Mouse (Mus musculus) CH12.LX (cell line): ENCODE measurements around the gene Cbfb. TPM values are rescaled to one million over a fixed set of nuclear protein-coding genes. Genes with fewer than 3 reads are reported as not detected.

Experiments used
- DNase-seq: peaks from one replicate; pipeline ENCODE4 v3.0.0-alpha.2; 2013; ENCODE audit errors: extremely low read depth
- H3K27ac ChIP-seq: 2 replicates; pipeline ENCODE4 v1.5.1; 2012; ENCODE audit warnings: low read depth, mild to moderate bottlenecking, control low read depth, moderate library complexity; ENCODE audit not compliant: insufficient read depth
- H3K27me3 ChIP-seq: replicated peaks from 2 replicates; pipeline ENCODE3; 2012; ENCODE audit warnings: inconsistent platforms
- H3K36me3 ChIP-seq, 2 experiments: replicated peaks in 1 of 2; 2 replicates each; pipeline versions ENCODE3 to v1.6.1; 2012; ENCODE audit warnings: inconsistent platforms in 1 of 2, low read length in 1 of 2, mild to moderate bottlenecking in 1 of 2, mixed read lengths in 1 of 2, moderate library complexity in 1 of 2; ENCODE audit not compliant: control insufficient read depth in 1 of 2, insufficient read depth in 1 of 2
- H3K4me1 ChIP-seq, 2 experiments: 2 replicates each; pipeline ENCODE4 v1.6.1; 2012; ENCODE audit warnings: inconsistent platforms in 1 of 2, moderate library complexity in 1 of 2; ENCODE audit not compliant: insufficient read depth in 2 of 2, control insufficient read depth in 1 of 2
- H3K4me2 ChIP-seq: 2 replicates; pipeline ENCODE4 v1.6.1; 2012; ENCODE audit warnings: low read depth, mild to moderate bottlenecking, control low read depth; ENCODE audit not compliant: poor library complexity, insufficient read depth, severe bottlenecking
- H3K4me3 ChIP-seq, 3 experiments: fragments of 150-350 bp in 1 of 3; sonication (generic) in 1 of 3; replicated peaks in 1 of 3; 2 replicates each; pipeline versions ENCODE3 to v1.5.1; 2011 to 2012; ENCODE audit warnings: low read depth in 2 of 3, low read length in 2 of 3, mild to moderate bottlenecking in 2 of 3, moderate library complexity in 2 of 3, control low read depth in 1 of 3, improper control_type of control experiment in 1 of 3, inconsistent platforms in 1 of 3, mixed read lengths in 1 of 3; ENCODE audit not compliant: poor library complexity in 1 of 3
- H3K79me2 ChIP-seq: replicated peaks from 2 replicates; pipeline ENCODE4 v1.6.1; 2012; ENCODE audit warnings: mild to moderate bottlenecking, moderate library complexity; ENCODE audit not compliant: control insufficient read depth, poor library complexity, insufficient read depth, severe bottlenecking; ENCODE audit errors: extremely low read depth
- H3K9ac ChIP-seq: 2 replicates; pipeline ENCODE4 v1.6.1; 2012; ENCODE audit warnings: low read depth, mild to moderate bottlenecking, control low read depth, moderate library complexity; ENCODE audit not compliant: insufficient read depth
- H3K9me3 ChIP-seq: replicated peaks from 2 replicates; pipeline ENCODE3; 2012; ENCODE audit warnings: low read length, inconsistent platforms, mixed read lengths
- CHD1 ChIP-seq: IDR thresholded peaks from 2 replicates; pipeline ENCODE4 v1.6.1; 2012; ENCODE audit warnings: low read depth, low read length, improper control_type of control experiment, inconsistent platforms
- CHD2 ChIP-seq: IDR thresholded peaks from 2 replicates; pipeline ENCODE4 v1.6.1; 2011; ENCODE audit warnings: low read length, improper control_type of control experiment
- E2F4 ChIP-seq: IDR thresholded peaks from 2 replicates; pipeline ENCODE4 v1.6.1; 2011; ENCODE audit warnings: low read depth, low read length, improper control_type of control experiment; ENCODE audit not compliant: insufficient replicate concordance
- EP300 ChIP-seq: IDR thresholded peaks from 2 replicates; pipeline ENCODE4 v1.6.1; 2011; ENCODE audit warnings: low read length, improper control_type of control experiment
- GABPA ChIP-seq: IDR thresholded peaks from 2 replicates; pipeline ENCODE4 v1.6.1; 2012; ENCODE audit warnings: low read depth, low read length, improper control_type of control experiment, inconsistent platforms; ENCODE audit not compliant: insufficient replicate concordance
- JUN ChIP-seq: IDR thresholded peaks from 2 replicates; pipeline ENCODE4 v1.6.1; 2011; ENCODE audit warnings: low read depth, mild to moderate bottlenecking, low read length, improper control_type of control experiment, moderate library complexity; ENCODE audit not compliant: insufficient read depth
- KAT2A ChIP-seq: IDR thresholded peaks from 2 replicates; pipeline ENCODE4 v1.6.1; 2012; ENCODE audit warnings: low read length, improper control_type of control experiment, inconsistent platforms; ENCODE audit not compliant: insufficient replicate concordance
- MAFK ChIP-seq: IDR thresholded peaks from 2 replicates; pipeline ENCODE4 v1.6.1; 2011; ENCODE audit warnings: low read length, improper control_type of control experiment; ENCODE audit not compliant: insufficient replicate concordance
- MEF2A ChIP-seq: IDR thresholded peaks from 2 replicates; pipeline ENCODE4 v1.6.1; 2014; ENCODE audit warnings: low read depth, mild to moderate bottlenecking, inconsistent platforms, low read length, improper control_type of control experiment, borderline replicate concordance
- MXI1 ChIP-seq: IDR thresholded peaks from 2 replicates; pipeline ENCODE4 v1.6.1; 2011; ENCODE audit warnings: mild to moderate bottlenecking, low read depth, low read length, improper control_type of control experiment
- NELFE ChIP-seq: IDR thresholded peaks from 2 replicates; pipeline ENCODE4 v1.6.1; 2011; ENCODE audit warnings: low read depth, low read length, improper control_type of control experiment
- PAX5 ChIP-seq: IDR thresholded peaks from 2 replicates; pipeline ENCODE4 v1.6.1; 2012; ENCODE audit warnings: low read length, inconsistent platforms, mixed read lengths
- POLR2AphosphoS2 ChIP-seq: IDR thresholded peaks from 2 replicates; pipeline ENCODE4 v1.6.1; 2011; ENCODE audit warnings: low read depth, low read length, improper control_type of control experiment
- RAD21 ChIP-seq: IDR thresholded peaks from 2 replicates; pipeline ENCODE4 v1.6.1; 2011; ENCODE audit warnings: low read depth, mild to moderate bottlenecking, low read length, improper control_type of control experiment, moderate library complexity
- SIN3A ChIP-seq: IDR thresholded peaks from 2 replicates; pipeline ENCODE4 v1.6.1; 2012; ENCODE audit warnings: low read length, improper control_type of control experiment, inconsistent platforms
- SMC3 ChIP-seq: IDR thresholded peaks from 2 replicates; pipeline ENCODE4 v1.6.1; 2011; ENCODE audit warnings: low read depth, low read length, improper control_type of control experiment
- TCF12 ChIP-seq: IDR thresholded peaks from 2 replicates; pipeline ENCODE4 v1.6.1; 2014; ENCODE audit warnings: low read depth, mild to moderate bottlenecking, inconsistent platforms, low read length, improper control_type of control experiment
- USF1 ChIP-seq: IDR thresholded peaks from 2 replicates; pipeline ENCODE4 v1.6.1; 2014; ENCODE audit warnings: low read depth, mild to moderate bottlenecking, inconsistent platforms, low read length, improper control_type of control experiment
- USF2 ChIP-seq: conservative IDR thresholded peaks from 2 replicates; pipeline ENCODE4 v1.6.1; 2011; ENCODE audit warnings: low read depth, low read length, improper control_type of control experiment
- ZKSCAN1 ChIP-seq: IDR thresholded peaks from 2 replicates; pipeline ENCODE4 v1.6.1; 2012; ENCODE audit warnings: low read depth, inconsistent platforms, low read length, improper control_type of control experiment, borderline replicate concordance
- ZMIZ1 ChIP-seq: IDR thresholded peaks from 2 replicates; pipeline ENCODE4 v1.6.1; 2012; ENCODE audit warnings: low read depth, mild to moderate bottlenecking, inconsistent platforms, low read length, improper control_type of control experiment
- dilution Hi-C: fragments of 300-500 bp; cut with MboI; formaldehyde crosslinking; loops from 2 replicates; pipeline ENCODE4 v1.14.3; 2020; ENCODE audit warnings: low sequenced_read_pairs; ENCODE audit not compliant: extremely low pct_unique_long_range_greater_than_20kb, extremely low pct_ligation_motif_present
- in situ Hi-C: fragments of 300-500 bp; cut with MboI; formaldehyde crosslinking; loops from 3 replicates; pipeline ENCODE4 v1.14.3; 2019; ENCODE audit warnings: low sequenced_read_pairs, low pct_ligation_motif_present, low pct_unique_long_range_greater_than_20kb, mixed read lengths
- polyA plus RNA-seq: library from polyadenylated mRNA; unstranded; fragments of >175 nt; gene quantifications from 2 replicates; pipeline ENCODE4 v1.2.1, GENCODE M21; 2012; ENCODE audit warnings: low read depth; ENCODE audit not compliant: insufficient read length
- total RNA-seq, 2 experiments: library from RNA; depleted of rRNA; stranded (reverse); fragments of 300-350 nt in 1 of 2; fragments of >200 nt in 1 of 2; gene quantifications; 2 replicates each; pipeline ENCODE4 v1.2.3; 2012 to 2014

The Cbfb gene
- total and polyA plus RNA-seq, 3 experiments, result 49.7 to 170 (median 97.7) TPM

- Histone ChIP-seq H3K27me3 (no peaks in the 10 kb centered on the region), H3K9ac (no peak overlapping the region), H3K79me2 (no peaks in the 10 kb centered on the region), H3K4me2 (no peak overlapping the region), H3K27ac (no peak overlapping the region), H3K9me3 (no peaks in the 10 kb centered on the region), H3K36me3 (peaks cover 47 to 86% of the 10 kb centered on the region in 2 experiments), H3K4me1 (peaks cover 7 to 17% of the 10 kb centered on the region in 2 experiments), H3K4me3 (no peak overlapping the region)
- in situ Hi-C loops (no loop called here), dilution Hi-C loops (no loop called here)
- no peak for DNase-seq
- TF ChIP-seq EP300 (no peak), E2F4 (no peak), USF2 (no peak), MAFK (no peak), SMC3 (no peak), RAD21 (no peak), JUN (no peak), NELFE (no peak), GABPA (no peak), SIN3A (no peak), TCF12 (no peak), MXI1 (no peak), ZKSCAN1 (no peak), MEF2A (no peak), USF1 (no peak), PAX5 (no peak), ZMIZ1 (no peak), CHD1 (no peak), KAT2A (no peak)
Measured at GRCm38 (mm10) chr8:105252680-105253537, 82.4 kb downstream of the Cbfb start.

- Histone ChIP-seq H3K4me1 (peaks cover 7 to 17% of the 10 kb centered on the region in 2 experiments), H3K79me2 (no peaks in the 10 kb centered on the region), H3K9me3 (no peaks in the 10 kb centered on the region), H3K36me3 (peaks cover 45 to 86% of the 10 kb centered on the region in 2 experiments), H3K9ac (no peak overlapping the region), H3K27ac (no peak overlapping the region), H3K27me3 (no peaks in the 10 kb centered on the region), H3K4me2 (no peak overlapping the region), H3K4me3 (no peak overlapping the region)
- no peak for DNase-seq
- dilution Hi-C loops (no loop called here), in situ Hi-C loops (no loop called here)
- TF ChIP-seq PAX5 (no peak), JUN (no peak), EP300 (no peak), POLR2AphosphoS2 (no peak), USF2 (no peak), NELFE (no peak), SIN3A (no peak), CHD2 (no peak)
Measured at GRCm38 (mm10) chr8:105253766-105254151, 83.3 kb downstream of the Cbfb start.
